Mouse (Mus musculus) forebrain, embryonic 14.5 days (tissue): ENCODE results near the gene Lcmt2. TPM values are rescaled to one million over a fixed set of nuclear protein-coding genes. Genes with fewer than 3 reads are reported as not detected.
"Not testable (repeated sequence)": the region's sequence is repeated elsewhere in the genome, so short reads cannot be mapped to it uniquely, and the experiment has no call there.

Experiments used
- ATAC-seq: fragments of 200-750 bp; cut with Nextera tagmentation; 2 replicates; pipeline ENCODE4 v1.8.0; 2017; ENCODE audit warnings: mild to moderate bottlenecking, moderate library complexity
- DNase-seq: peaks from one replicate; pipeline ENCODE4 v3.0.0-alpha.2; 2015; ENCODE audit warnings: low spot score
- H3K27ac ChIP-seq: fragments of 300-500 bp; sonication (generic); 2 replicates; pipeline ENCODE4 v1.5.1; 2014; ENCODE audit warnings: low read depth, mild to moderate bottlenecking, control low read depth, low read length, moderate library complexity
- H3K27me3 ChIP-seq: fragments of 300-500 bp; sonication (generic); replicated peaks from 2 replicates; pipeline ENCODE4 v1.6.1; 2014; ENCODE audit warnings: low read length, control low read depth, mixed read lengths; ENCODE audit not compliant: control insufficient read depth, insufficient read depth
- H3K36me3 ChIP-seq: fragments of 300-500 bp; sonication (generic); 2 replicates; pipeline ENCODE4 v1.6.1; 2014; ENCODE audit warnings: low read length, control low read depth; ENCODE audit not compliant: control insufficient read depth, insufficient read depth
- H3K4me1 ChIP-seq: fragments of 300-500 bp; sonication (generic); 2 replicates; pipeline ENCODE4 v1.6.1; 2014; ENCODE audit warnings: antibody characterized with exemption, low read length, control low read depth; ENCODE audit not compliant: control insufficient read depth, insufficient read depth
- H3K4me2 ChIP-seq: fragments of 300-500 bp; sonication (generic); 2 replicates; pipeline ENCODE4 v1.6.1; 2014; ENCODE audit warnings: mild to moderate bottlenecking, control low read depth, low read length
- H3K4me3 ChIP-seq: fragments of 300-500 bp; sonication (generic); 2 replicates; pipeline ENCODE4 v1.5.1; 2014; ENCODE audit warnings: low read depth, low read length, control low read depth
- H3K9ac ChIP-seq: fragments of 300-500 bp; sonication (generic); 2 replicates; pipeline ENCODE4 v1.6.1; 2014; ENCODE audit warnings: mild to moderate bottlenecking, low read length, control low read depth, moderate library complexity
- H3K9me3 ChIP-seq: fragments of 300-500 bp; sonication (generic); replicated peaks from 2 replicates; pipeline ENCODE4 v1.6.1; 2016; ENCODE audit warnings: low read length, control low read depth, mixed read lengths; ENCODE audit not compliant: control insufficient read depth
- whole genome bisulfite sequencing: fragments of 180-500 bp; shearing (Covaris S2); extraction: QIAGEN DNeasy Blood & Tissue Kit; methylation state at CpG from one replicate; pipeline ENCODE4 v1.1.7; 2014; 5-methylcytosine and 5-hydroxymethylcytosine counted together
- polyA plus RNA-seq: library from polyadenylated mRNA; unstranded; fragments of >200 nt; fragmentation: Nextera tagmentation; extraction: Ambion mirVana; gene quantifications from 2 replicates; pipeline ENCODE4 v1.2.1, GENCODE M21; 2014

Gene Lcmt2
- polyA plus RNA-seq, 1 experiment from 2014 or later = 27.8 TPM

GRCm38 (mm10) chr2:121128865-121129620 lies 11.4 kb downstream of the Lcmt2 start:
- H3K9me3 ChIP-seq = no peaks in the 10 kb centered on the region
- 73% methylated on average over 9 of the region's 9 CpGs for WGBS

GRCm38 (mm10) chr2:121127536-121127935 lies 12.9 kb downstream of the Lcmt2 start:
- 85% methylated on average over 1 of the region's 1 CpGs for WGBS
- DNase-seq (no peak), ATAC-seq (no peak)
- H3K4me1 ChIP-seq = no peaks in the 10 kb centered on the region
- H3K4me2 ChIP-seq = no peak overlapping the region
- H3K9ac ChIP-seq = no peak overlapping the region
- H3K9me3 ChIP-seq = no peaks in the 10 kb centered on the region
- H3K27me3 ChIP-seq = no peaks in the 10 kb centered on the region
- no peak overlapping the region for H3K27ac ChIP-seq
- no peak overlapping the region for H3K4me3 ChIP-seq
- no peaks in the 10 kb centered on the region for H3K36me3 ChIP-seq

More at GRCm38 (mm10) chr2:121128865-121129620, 11.4 kb downstream of the Lcmt2 start:
- Histone ChIP-seq H3K9ac (no peak overlapping the region), H3K27me3 (no peaks in the 10 kb centered on the region), H3K27ac (no peak overlapping the region), H3K4me1 (no peaks in the 10 kb centered on the region), H3K4me2 (no peak overlapping the region), H3K4me3 (no peak overlapping the region), H3K36me3 (no peaks in the 10 kb centered on the region)
- DNase-seq = no peak
- ATAC-seq = no peak

- not testable (repeated sequence) for H3K36me3 ChIP-seq, H3K4me1 ChIP-seq, H3K4me2 ChIP-seq, H3K4me3 ChIP-seq, H3K9me3 ChIP-seq, ATAC-seq, H3K27me3 ChIP-seq, H3K9ac ChIP-seq, H3K27ac ChIP-seq, DNase-seq
- WGBS = 91% methylated on average over 5 of the region's 5 CpGs
Measured at GRCm38 (mm10) chr2:121126302-121126701, 14.2 kb downstream of the Lcmt2 start.

- no peaks in the 10 kb centered on the region for H3K9me3 ChIP-seq
- ATAC-seq = no peak
- H3K4me2 ChIP-seq = no peak overlapping the region
- H3K4me3 ChIP-seq = no peak overlapping the region
- H3K27me3 ChIP-seq = no peaks in the 10 kb centered on the region
- 88% methylated on average over 3 of the region's 3 CpGs for WGBS
- H3K36me3 ChIP-seq = no peaks in the 10 kb centered on the region
- H3K4me1 ChIP-seq = no peaks in the 10 kb centered on the region
- no peak for DNase-seq
- no peak overlapping the region for H3K9ac ChIP-seq
- no peak overlapping the region for H3K27ac ChIP-seq
Measured at GRCm38 (mm10) chr2:121119260-121119659, 21.2 kb downstream of the Lcmt2 start.

- no peak overlapping the region for H3K4me3 ChIP-seq
- H3K9me3 ChIP-seq = no peaks in the 10 kb centered on the region
- H3K4me1 ChIP-seq = no peaks in the 10 kb centered on the region
- H3K36me3 ChIP-seq = no peaks in the 10 kb centered on the region
- DNase-seq = no peak
- H3K4me2 ChIP-seq = no peak overlapping the region
- no peaks in the 10 kb centered on the region for H3K27me3 ChIP-seq
- H3K27ac ChIP-seq = no peak overlapping the region
- no peak for ATAC-seq
- WGBS = 95% methylated on average over 2 of the region's 2 CpGs
- no peak overlapping the region for H3K9ac ChIP-seq
Measured at GRCm38 (mm10) chr2:121115418-121115817, 25.0 kb downstream of the Lcmt2 start.

- Histone ChIP-seq H3K27ac (no peak within 1 kb of the TSS), H3K36me3 (no peaks in the 10 kb centered on the region), H3K27me3 (no peaks in the 10 kb centered on the region), H3K4me2 (no peak within 1 kb of the TSS), H3K9me3 (no peaks in the 10 kb centered on the region), H3K4me1 (no peaks in the 10 kb centered on the region), H3K9ac (no peak within 1 kb of the TSS), H3K4me3 (no peak within 1 kb of the TSS)
- no peak for ATAC-seq
- no peak for DNase-seq
- WGBS = 94% methylated on average over 4 of the region's 4 CpGs
Measured at GRCm38 (mm10) chr2:121109695-121110094, 30.8 kb downstream of the Lcmt2 start, which contains the start of gene Tgm7. Gene Tgm7 (minus strand): TSS chr2:121109795.

- H3K9ac ChIP-seq = no peak overlapping the region
- no peaks in the 10 kb centered on the region for H3K4me1 ChIP-seq
- no peaks in the 10 kb centered on the region for H3K36me3 ChIP-seq
- H3K4me2 ChIP-seq = no peak overlapping the region
- no peak for DNase-seq
- no peaks in the 10 kb centered on the region for H3K9me3 ChIP-seq
- no peak overlapping the region for H3K27ac ChIP-seq
- ATAC-seq = no peak
- no peak overlapping the region for H3K4me3 ChIP-seq
- no peaks in the 10 kb centered on the region for H3K27me3 ChIP-seq
Measured at GRCm38 (mm10) chr2:121105940-121106339, 34.5 kb downstream of the Lcmt2 start.

- Histone ChIP-seq H3K4me1 (no peaks in the 10 kb centered on the region), H3K4me2 (no peak overlapping the region), H3K4me3 (no peak overlapping the region), H3K9ac (no peak overlapping the region), H3K27ac (no peak overlapping the region), H3K9me3 (no peaks in the 10 kb centered on the region), H3K36me3 (no peaks in the 10 kb centered on the region), H3K27me3 (no peaks in the 10 kb centered on the region)
- ATAC-seq (no peak), DNase-seq (peak; percentile 85)
- 28% methylated on average over 9 of the region's 9 CpGs for WGBS
Measured at GRCm38 (mm10) chr2:121102051-121102450, 38.4 kb downstream of the Lcmt2 start.

- 76% methylated on average over 4 of the region's 4 CpGs for WGBS
- Histone ChIP-seq H3K9me3 (no peaks in the 10 kb centered on the region), H3K36me3 (no peaks in the 10 kb centered on the region), H3K27me3 (no peaks in the 10 kb centered on the region), H3K4me2 (no peak overlapping the region), H3K9ac (no peak overlapping the region), H3K4me1 (no peaks in the 10 kb centered on the region), H3K27ac (no peak overlapping the region), H3K4me3 (no peak overlapping the region)
- ATAC-seq (no peak), DNase-seq (no peak)
Measured at GRCm38 (mm10) chr2:121089751-121090150, 50.7 kb downstream of the Lcmt2 start.
